Mouse (Mus musculus) brain, embryonic 14.5 days (tissue): ENCODE data around the gene Rif1.

Experiments
- CTCF ChIP-seq: fragments of 200-500 bp; IDR thresholded peaks from 2 replicates; pipeline ENCODE4 v1.5.1; 2012; ENCODE audit warnings: inconsistent platforms, mild to moderate bottlenecking, moderate library complexity, borderline replicate concordance; ENCODE audit not compliant: insufficient read depth, insufficient read length; ENCODE audit errors: extremely low read depth
- POLR2A ChIP-seq: fragments of 200-500 bp; IDR thresholded peaks from 2 replicates; pipeline ENCODE4 v1.6.1; 2012; ENCODE audit warnings: mild to moderate bottlenecking, inconsistent platforms, borderline replicate concordance; ENCODE audit not compliant: poor library complexity, insufficient read depth, insufficient read length, severe bottlenecking; ENCODE audit errors: extremely low read depth

DNA sequence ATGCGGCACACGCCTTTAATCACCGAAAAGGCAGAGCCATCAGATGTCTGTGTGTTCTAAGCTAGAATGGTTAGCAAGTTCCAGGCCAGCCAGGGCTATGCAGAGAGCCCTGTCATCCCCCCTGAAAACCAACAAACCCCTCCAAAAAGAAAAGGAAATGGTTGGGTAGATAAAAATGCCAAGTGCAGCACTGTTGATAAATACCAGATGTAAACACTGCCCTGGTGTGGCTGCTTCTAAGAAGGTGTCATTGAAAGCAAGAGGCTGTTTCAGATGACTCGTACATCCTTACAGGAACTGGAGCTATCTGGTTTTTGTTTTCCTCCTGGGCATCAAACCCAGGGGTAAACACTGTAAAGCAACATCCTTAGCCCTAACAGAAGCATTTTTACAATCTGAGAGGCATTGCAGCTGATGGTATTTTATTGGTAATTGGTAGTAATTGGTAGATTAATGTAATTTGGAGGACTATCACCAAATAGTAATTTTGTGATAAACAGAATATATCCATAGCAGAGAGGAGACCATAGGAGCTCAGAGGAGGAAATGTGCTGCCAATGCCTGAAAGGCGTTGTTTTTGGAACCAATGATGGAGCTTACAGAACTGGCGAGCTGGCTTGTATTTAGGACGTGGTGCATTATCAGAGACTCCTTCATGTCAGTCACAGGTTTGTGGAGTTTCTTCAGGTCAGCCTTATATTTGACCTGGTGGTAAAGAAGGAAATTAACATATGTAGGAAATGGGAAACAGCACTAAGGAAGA is 96.8 kb downstream of the Rif1 start:
- no peak for TF ChIP-seq POLR2A
- no peak for TF ChIP-seq CTCF
